Mouse (Mus musculus) liver, embryonic 16.5 days (tissue): ENCODE data around the gene Tktl1. TPM values are rescaled to one million over a fixed set of nuclear protein-coding genes. Genes with fewer than 3 reads are reported as not detected.

Experiments
- ATAC-seq: fragments of 200-750 bp; cut with Nextera tagmentation; 2 replicates; pipeline ENCODE4 v1.8.0; 2017; ENCODE audit warnings: low read depth, mild to moderate bottlenecking, moderate number of reproducible peaks, moderate library complexity
- H3K27ac ChIP-seq: fragments of 300-500 bp; sonication (generic); 2 replicates; pipeline ENCODE4 v1.5.1; 2014; ENCODE audit warnings: mild to moderate bottlenecking, low read length
- H3K27me3 ChIP-seq: fragments of 300-500 bp; sonication (generic); 2 replicates; pipeline ENCODE4 v1.6.1; 2014; ENCODE audit warnings: low read depth, low read length, mixed read lengths; ENCODE audit not compliant: control insufficient read depth, insufficient read depth
- H3K36me3 ChIP-seq: fragments of 300-500 bp; sonication (generic); 2 replicates; pipeline ENCODE4 v1.6.1; 2014; ENCODE audit warnings: mild to moderate bottlenecking; ENCODE audit not compliant: control insufficient read depth, insufficient read depth
- H3K4me1 ChIP-seq: fragments of 300-500 bp; sonication (generic); 2 replicates; pipeline ENCODE4 v1.6.1; 2014; ENCODE audit warnings: low read depth, low read length, mixed read lengths; ENCODE audit not compliant: control insufficient read depth
- H3K4me2 ChIP-seq: fragments of 300-500 bp; sonication (generic); 2 replicates; pipeline ENCODE4 v1.6.1; 2014; ENCODE audit warnings: low read depth, low read length, mixed read lengths
- H3K4me3 ChIP-seq: fragments of 300-500 bp; sonication (generic); 2 replicates; pipeline ENCODE4 v1.5.1; 2014; ENCODE audit warnings: low read depth, mild to moderate bottlenecking, low read length
- H3K9ac ChIP-seq: fragments of 300-500 bp; sonication (generic); 2 replicates; pipeline ENCODE4 v1.6.1; 2014; ENCODE audit warnings: low read depth, low read length
- H3K9me3 ChIP-seq: fragments of 300-500 bp; sonication (generic); replicated peaks from 2 replicates; pipeline ENCODE4 v1.6.1; 2016; ENCODE audit warnings: low read length; ENCODE audit not compliant: control insufficient read depth
- WGBS: fragments of 180-500 bp; shearing (Covaris S2); extraction: QIAGEN DNeasy Blood & Tissue Kit; methylation state at CpG from one replicate; pipeline ENCODE4 v1.1.7; 2014; ENCODE audit not compliant: insufficient replicate concordance; 5-methylcytosine and 5-hydroxymethylcytosine counted together
- polyA plus RNA-seq: library from polyadenylated mRNA; unstranded; fragments of >200 nt; fragmentation: Nextera tagmentation; extraction: Ambion mirVana; gene quantifications from 2 replicates; pipeline ENCODE4 v1.2.1, GENCODE M21; 2015

Tktl1 gene
- polyA plus RNA-seq, 1 experiment from 2014 or later, result not detected

GRCm38 (mm10) chrX:74249615-74250014 is 72.6 kb downstream of the Tktl1 start, which contains the start of gene Flna:
TSS of gene Flna (minus strand) at chrX:74249820.
- Histone ChIP-seq H3K9ac (peak within 1 kb of the TSS; percentile 45), H3K27ac (no peak within 1 kb of the TSS), H3K27me3 (no peaks in the 10 kb centered on the region; the same call in 1 of the 2 replicates), H3K9me3 (no peaks in the 10 kb centered on the region), H3K4me1 (peaks cover 9% of the 10 kb centered on the region; the same call in 1 of the 2 replicates), H3K36me3 (no peaks in the 10 kb centered on the region), H3K4me3 (peak within 1 kb of the TSS; percentile 51), H3K4me2 (peak within 1 kb of the TSS; percentile 64)
- WGBS, result 25% methylated on average over 38 of the region's 38 CpGs
- ATAC-seq, result no peak

- H3K9ac ChIP-seq, result peak within 1 kb of the TSS; percentile 81
- WGBS, result 33% methylated on average over 39 of the region's 39 CpGs
- H3K4me2 ChIP-seq, result peak within 1 kb of the TSS; percentile 80
- H3K4me1 ChIP-seq, result peaks cover 4% of the 10 kb centered on the region; the same call in 1 of the 2 replicates
- no peaks in the 10 kb centered on the region; the same call in 1 of the 2 replicates for H3K27me3 ChIP-seq
- no peaks in the 10 kb centered on the region for H3K9me3 ChIP-seq
- H3K4me3 ChIP-seq, result peak within 1 kb of the TSS; percentile 74
- H3K36me3 ChIP-seq, result peaks cover 4% of the 10 kb centered on the region; the same call in 1 of the 2 replicates
- peak within 1 kb of the TSS; percentile 87 for H3K27ac ChIP-seq
- peak; percentile 99 for ATAC-seq
These were observed 77.3 kb downstream of the Tktl1 start, which contains the start of gene Emd for GRCm38 (mm10) chrX:74254153-74254887. TSS of gene Emd (plus strand) at chrX:74254687.

- peak overlapping the region; percentile 87 for H3K27ac ChIP-seq
- peaks cover 4% of the 10 kb centered on the region; the same call in 1 of the 2 replicates for H3K36me3 ChIP-seq
- WGBS, result 20% methylated on average over 31 of the region's 31 CpGs
- H3K4me1 ChIP-seq, result peaks cover 3% of the 10 kb centered on the region; the same call in 1 of the 2 replicates
- H3K9ac ChIP-seq, result peak overlapping the region; percentile 81
- H3K9me3 ChIP-seq, result no peaks in the 10 kb centered on the region
- peak overlapping the region; percentile 74 for H3K4me3 ChIP-seq
- ATAC-seq, result peak; percentile 49; the same call in 1 of the 2 replicates
- peak overlapping the region; percentile 80 for H3K4me2 ChIP-seq
- H3K27me3 ChIP-seq, result no peaks in the 10 kb centered on the region
These were observed 78.0 kb downstream of the Tktl1 start for GRCm38 (mm10) chrX:74254888-74255565.

GRCm38 (mm10) chrX:74257746-74258145 is 80.7 kb downstream of the Tktl1 start:
- Histone ChIP-seq H3K27ac (no peak overlapping the region), H3K36me3 (peaks cover 4% of the 10 kb centered on the region; the same call in 1 of the 2 replicates), H3K9me3 (no peaks in the 10 kb centered on the region), H3K4me2 (no peak overlapping the region), H3K27me3 (no peaks in the 10 kb centered on the region), H3K4me3 (no peak overlapping the region), H3K4me1 (peaks cover 3% of the 10 kb centered on the region; the same call in 1 of the 2 replicates), H3K9ac (no peak overlapping the region)
- no peak for ATAC-seq
- 62% methylated on average over 3 of the region's 3 CpGs for WGBS

Other genes with a start within 250 kb of the Tktl1 start
- 21.3 and 24.6 TPM in 2 replicates for gene Renbp, start 246.4 kb upstream of the Tktl1 start, polyA plus RNA-seq
- gene Hcfc1, start 210.9 kb upstream of the Tktl1 start, polyA plus RNA-seq, result 28.0 and 31.1 TPM in 2 replicates
- 19.9 and 25.7 TPM in 2 replicates for gene Irak1, start 153.3 kb upstream of the Tktl1 start, polyA plus RNA-seq
- gene Opn1mw, start 49.8 kb upstream of the Tktl1 start, polyA plus RNA-seq, result not detected in 2 replicates
- 5.5 and 5.7 TPM in 2 replicates for gene Mecp2, start 41.9 kb upstream of the Tktl1 start, polyA plus RNA-seq
- gene Tex28, start 9.4 kb upstream of the Tktl1 start, polyA plus RNA-seq, result not detected in 2 replicates
- gene Flna, start 72.6 kb downstream of the Tktl1 start, polyA plus RNA-seq, result 42.7 and 53.3 TPM in 2 replicates
- 7.4 and 7.7 TPM in 2 replicates for gene Emd, start 77.4 kb downstream of the Tktl1 start, polyA plus RNA-seq
- gene Rpl10, start 93.6 kb downstream of the Tktl1 start, polyA plus RNA-seq, result 375 and 448 TPM in 2 replicates
- gene Taz, start 104.7 kb downstream of the Tktl1 start, polyA plus RNA-seq, result 27.8 and 30.2 TPM in 2 replicates
- gene Dnase1l1, start 105.1 kb downstream of the Tktl1 start, polyA plus RNA-seq, result 22.0 and 23.6 TPM in 2 replicates
- 79.2 and 79.8 TPM in 2 replicates for gene Atp6ap1, start 119.8 kb downstream of the Tktl1 start, polyA plus RNA-seq
- 57.2 and 63.5 TPM in 2 replicates for gene Gdi1, start 127.7 kb downstream of the Tktl1 start, polyA plus RNA-seq
- 25.0 and 30.2 TPM in 2 replicates for gene Fam50a, start 135.8 kb downstream of the Tktl1 start, polyA plus RNA-seq
- 1.2 and 1.5 TPM in 2 replicates for gene Plxna3, start 151.8 kb downstream of the Tktl1 start, polyA plus RNA-seq
- gene Lage3, start 176.4 kb downstream of the Tktl1 start, polyA plus RNA-seq, result 35.8 and 42.0 TPM in 2 replicates
- 37.1 and 39.3 TPM in 2 replicates for gene Ubl4a, start 196.0 kb downstream of the Tktl1 start, polyA plus RNA-seq
- gene Slc10a3, start 196.1 kb downstream of the Tktl1 start, polyA plus RNA-seq, result 6.1 TPM in 2 replicates
- gene Fam3a, start 216.0 kb downstream of the Tktl1 start, polyA plus RNA-seq, result 13.1 and 14.2 TPM in 2 replicates
- gene Ikbkg, start 216.0 kb downstream of the Tktl1 start, polyA plus RNA-seq, result 29.4 and 29.7 TPM in 2 replicates